Mouse (Mus musculus): ENCODE results near the gene Ndufs5. TPM values are rescaled to one million over a fixed set of nuclear protein-coding genes. Genes with fewer than 3 reads are reported as not detected.
A peak's percentile ranks its signal among the peaks of the same experiment; 100 is the strongest.

Ndufs5 gene
- polyA plus RNA-seq, 1 experiment from 2014 or later: 551 TPM

- H3K27ac ChIP-seq: peak overlapping the region; percentile 13; the same call in 1 of the 2 replicates
Observed at GRCm38 (mm10) chr4:123666517-123666916, 51.5 kb downstream of the Ndufs5 start.

GRCm38 (mm10) chr4:123665681-123666278 is 52.2 kb downstream of the Ndufs5 start:
- Histone ChIP-seq H3K36me3 (no peaks in the 10 kb centered on the region), H3K4me1 (replicated peaks) (peaks cover 44% of the 10 kb centered on the region)

More at GRCm38 (mm10) chr4:123666517-123666916, 51.5 kb downstream of the Ndufs5 start:
- ATAC-seq (replicated peaks; ENCODE audit: insufficient number of reproducible peaks, insufficient read depth, low FRiP score, low read depth): no peak
- Histone ChIP-seq H3K36me3 (no peaks in the 10 kb centered on the region), H3K4me3 (no peak overlapping the region), H3K9me3 (replicated peaks) (no peaks in the 10 kb centered on the region), H3K4me1 (replicated peaks) (peaks cover 43% of the 10 kb centered on the region), H3K27me3 (no peaks in the 10 kb centered on the region), H3K4me2 (no peak overlapping the region), H3K9ac (no peak overlapping the region)
- 91% methylated on average over 1 of the region's 1 CpGs for WGBS

GRCm38 (mm10) chr4:123664951-123665661 is 52.9 kb downstream of the Ndufs5 start:
- Histone ChIP-seq H3K4me2 (peak overlapping the region; percentile 91), H3K36me3 (no peaks in the 10 kb centered on the region), H3K27ac (peak overlapping the region; percentile 98), H3K4me1 (replicated peaks) (peaks cover 44% of the 10 kb centered on the region), H3K9me3 (replicated peaks) (no peaks in the 10 kb centered on the region), H3K9ac (peak overlapping the region; percentile 88), H3K4me3 (peak overlapping the region; percentile 88), H3K27me3 (no peaks in the 10 kb centered on the region)
- under 1% methylated on average over 58 of the region's 58 CpGs for WGBS
- ATAC-seq (replicated peaks; ENCODE audit: insufficient number of reproducible peaks, insufficient read depth, low FRiP score, low read depth): peak; percentile 11; the same call in 1 of the 2 replicates

More at GRCm38 (mm10) chr4:123665681-123666278, 52.2 kb downstream of the Ndufs5 start:
- Histone ChIP-seq H3K27me3 (no peaks in the 10 kb centered on the region), H3K27ac (peak overlapping the region; percentile 98), H3K4me2 (peak overlapping the region; percentile 91), H3K9ac (peak overlapping the region; percentile 88), H3K4me3 (peak overlapping the region; percentile 88), H3K9me3 (replicated peaks) (no peaks in the 10 kb centered on the region)
- no peak for ATAC-seq (replicated peaks; ENCODE audit: insufficient number of reproducible peaks, insufficient read depth, low FRiP score, low read depth)
- 40% methylated on average over 11 of the region's 11 CpGs for WGBS

- H3K36me3 ChIP-seq: no peaks in the 10 kb centered on the region
- H3K4me2 ChIP-seq: peak overlapping the region; percentile 91
- peak; percentile 82 for ATAC-seq (replicated peaks; ENCODE audit: insufficient number of reproducible peaks, insufficient read depth, low FRiP score, low read depth)
- H3K9ac ChIP-seq: peak overlapping the region; percentile 88
- no peaks in the 10 kb centered on the region for H3K27me3 ChIP-seq
- H3K4me3 ChIP-seq: peak overlapping the region; percentile 88
- under 1% methylated on average over 102 of the region's 125 CpGs for WGBS
- peak overlapping the region; percentile 98 for H3K27ac ChIP-seq
- H3K4me1 ChIP-seq (replicated peaks): peaks cover 44% of the 10 kb centered on the region
- H3K9me3 ChIP-seq (replicated peaks): no peaks in the 10 kb centered on the region
Observed at GRCm38 (mm10) chr4:123664021-123664950, 53.7 kb downstream of the Ndufs5 start.

GRCm38 (mm10) chr4:123663688-123663965 is 54.4 kb downstream of the Ndufs5 start:
- no peaks in the 10 kb centered on the region for H3K9me3 ChIP-seq (replicated peaks)
- ATAC-seq (replicated peaks; ENCODE audit: insufficient number of reproducible peaks, insufficient read depth, low FRiP score, low read depth): no peak
- no peaks in the 10 kb centered on the region for H3K36me3 ChIP-seq
- peak overlapping the region; percentile 98 for H3K27ac ChIP-seq
- H3K27me3 ChIP-seq: no peaks in the 10 kb centered on the region
- peak overlapping the region; percentile 88 for H3K9ac ChIP-seq
- peaks cover 44% of the 10 kb centered on the region for H3K4me1 ChIP-seq (replicated peaks)
- peak overlapping the region; percentile 88 for H3K4me3 ChIP-seq
- H3K4me2 ChIP-seq: peak overlapping the region; percentile 91
- WGBS: under 1% methylated on average over 12 of the region's 12 CpGs

- no peak for ATAC-seq (replicated peaks; ENCODE audit: insufficient number of reproducible peaks, insufficient read depth, low FRiP score, low read depth)
- Histone ChIP-seq H3K4me3 (peak overlapping the region; percentile 88), H3K4me1 (replicated peaks) (peaks cover 44% of the 10 kb centered on the region), H3K27ac (peak overlapping the region; percentile 98), H3K27me3 (no peaks in the 10 kb centered on the region), H3K4me2 (peak overlapping the region; percentile 91), H3K9ac (peak overlapping the region; percentile 88), H3K9me3 (replicated peaks) (no peaks in the 10 kb centered on the region), H3K36me3 (no peaks in the 10 kb centered on the region)
- 14% methylated on average over 15 of the region's 15 CpGs for WGBS
Observed at GRCm38 (mm10) chr4:123662914-123663687, 54.9 kb downstream of the Ndufs5 start.

Other genes starting within 250 kb of the Ndufs5 start
- gene Macf1, start 33.8 kb downstream of the Ndufs5 start, polyA plus RNA-seq (2015; fragmentation: Nextera tagmentation; extraction: Ambion mirVana): 51.0 and 51.1 TPM in 2 replicates
- gene Akirin1, start 32.1 kb upstream of the Ndufs5 start, polyA plus RNA-seq (2015; fragmentation: Nextera tagmentation; extraction: Ambion mirVana): 42.5 and 48.7 TPM in 2 replicates
- 1.5 and 4.7 TPM in 2 replicates for gene Rhbdl2, start 69.7 kb upstream of the Ndufs5 start, polyA plus RNA-seq (2015; fragmentation: Nextera tagmentation; extraction: Ambion mirVana)
- not detected in 2 replicates for gene 4933427I04Rik, start 141.5 kb upstream of the Ndufs5 start, polyA plus RNA-seq (2015; fragmentation: Nextera tagmentation; extraction: Ambion mirVana)
- gene Mycbp, start 186.6 kb upstream of the Ndufs5 start, polyA plus RNA-seq (2015; fragmentation: Nextera tagmentation; extraction: Ambion mirVana): 47.4 and 60.1 TPM in 2 replicates
- 34.0 and 42.1 TPM in 2 replicates for gene Rragc, start 199.2 kb upstream of the Ndufs5 start, polyA plus RNA-seq (2015; fragmentation: Nextera tagmentation; extraction: Ambion mirVana)
- not detected in 2 replicates for gene 4930535I16Rik, start 199.8 kb upstream of the Ndufs5 start, polyA plus RNA-seq (2015; fragmentation: Nextera tagmentation; extraction: Ambion mirVana)